Mouse (Mus musculus) limb, embryonic 12.5 days (tissue): ENCODE results near the gene Plce1. TPM values are rescaled to one million over a fixed set of nuclear protein-coding genes. Genes with fewer than 3 reads are reported as not detected.

Source experiments
- ATAC-seq: fragments of 200-750 bp; cut with Nextera tagmentation; 2 replicates; pipeline ENCODE4 v1.8.0; 2017; ENCODE audit warnings: low read depth, moderate TSS enrichment; ENCODE audit not compliant: insufficient number of reproducible peaks, insufficient read depth, low FRiP score, low TSS enrichment
- H3K27ac ChIP-seq: fragments of 300-500 bp; sonication (generic); 2 replicates; pipeline ENCODE4 v1.5.1; 2016; ENCODE audit warnings: mild to moderate bottlenecking, moderate library complexity
- H3K27me3 ChIP-seq: fragments of 300-500 bp; sonication (generic); 2 replicates; pipeline ENCODE4 v1.6.1; 2016; ENCODE audit warnings: mild to moderate bottlenecking, moderate library complexity
- H3K36me3 ChIP-seq: fragments of 300-500 bp; sonication (generic); 2 replicates; pipeline ENCODE4 v1.6.1; 2016; ENCODE audit warnings: mild to moderate bottlenecking, moderate library complexity
- H3K4me1 ChIP-seq: fragments of 300-500 bp; sonication (generic); replicated peaks from 2 replicates; pipeline ENCODE4 v1.6.1; 2016
- H3K4me2 ChIP-seq: fragments of 300-500 bp; sonication (generic); 2 replicates; pipeline ENCODE4 v1.6.1; 2016; ENCODE audit warnings: mild to moderate bottlenecking, moderate library complexity
- H3K4me3 ChIP-seq: fragments of 300-500 bp; sonication (generic); replicated peaks from 2 replicates; pipeline ENCODE4 v1.5.1; 2016; ENCODE audit warnings: mild to moderate bottlenecking
- H3K9ac ChIP-seq: fragments of 300-500 bp; sonication (generic); replicated peaks from 2 replicates; pipeline ENCODE4 v1.6.1; 2016; ENCODE audit warnings: mild to moderate bottlenecking, moderate library complexity
- H3K9me3 ChIP-seq: fragments of 300-500 bp; sonication (generic); 2 replicates; pipeline ENCODE4 v1.6.1; 2016; ENCODE audit warnings: mild to moderate bottlenecking, moderate library complexity
- WGBS: fragments of 180-500 bp; shearing (Covaris S2); methylation state at CpG from one replicate; pipeline ENCODE4 v1.1.7; 2016; 5-methylcytosine and 5-hydroxymethylcytosine counted together
- polyA plus RNA-seq: library from polyadenylated mRNA; unstranded; fragments of >200 nt; fragmentation: Nextera tagmentation; extraction: Ambion mirVana; gene quantifications from 2 replicates; pipeline ENCODE4 v1.2.1, GENCODE M21; 2016

The Plce1 gene
- polyA plus RNA-seq, 1 experiment from 2014 or later, result 7.1 TPM

DNA sequence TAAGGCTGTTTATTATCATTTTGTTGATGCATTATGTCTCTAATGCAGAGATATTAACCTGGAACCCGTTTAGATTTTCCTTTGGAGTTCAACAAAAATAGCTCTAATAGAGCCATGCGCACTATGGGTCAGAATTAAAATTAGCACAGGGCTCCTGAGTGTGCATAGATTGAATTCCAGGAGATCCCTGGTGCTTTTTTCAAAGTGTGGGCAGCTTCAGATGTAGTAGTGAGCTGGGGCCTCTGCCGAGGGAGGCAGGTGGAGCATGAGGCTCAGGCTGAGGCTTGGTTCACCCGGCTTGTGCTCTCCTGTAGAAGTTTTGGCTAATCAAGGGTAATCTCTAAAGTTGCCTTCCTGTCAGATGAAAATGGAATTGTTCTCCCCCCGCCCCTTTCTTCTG is 17.3 kb downstream of the Plce1 start:
- H3K4me3 ChIP-seq, result no peak overlapping the region
- H3K9ac ChIP-seq, result no peak overlapping the region
- H3K36me3 ChIP-seq, result 0 out of 2 replicates have a peak, but pooled peaks cover 2% of the 10 kb centered on the region
- ATAC-seq, result no peak
- H3K4me2 ChIP-seq, result no peak overlapping the region
- H3K9me3 ChIP-seq, result peaks cover 5% of the 10 kb centered on the region; the same call in 1 of the 2 replicates
- H3K27me3 ChIP-seq, result no peaks in the 10 kb centered on the region
- H3K27ac ChIP-seq, result no peak overlapping the region
- 74% methylated on average over 5 of the region's 5 CpGs for WGBS
- H3K4me1 ChIP-seq, result 0 out of 2 replicates have a peak, but pooled peaks cover 4% of the 10 kb centered on the region

DNA sequence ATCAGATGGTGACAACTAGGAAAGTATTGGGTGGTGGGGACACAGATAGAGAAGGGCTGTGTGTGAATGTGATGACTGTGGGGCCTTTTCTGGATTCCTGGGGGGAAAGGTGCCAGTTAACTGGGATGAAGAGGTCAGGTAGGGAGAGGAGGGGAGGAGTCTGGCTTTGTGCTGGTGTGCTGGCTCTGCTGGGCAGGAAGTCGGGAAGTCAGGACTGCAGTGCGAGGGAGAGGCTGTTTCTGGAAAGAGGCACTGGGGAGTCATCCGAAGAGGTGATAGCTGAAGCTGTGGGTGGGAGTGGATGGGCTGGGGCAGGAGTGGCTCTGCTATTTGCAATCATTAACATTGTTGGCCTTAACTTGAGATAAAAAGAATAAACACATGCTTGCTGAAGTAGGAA is 23.7 kb downstream of the Plce1 start:
- Histone ChIP-seq H3K9me3 (peaks cover 5% of the 10 kb centered on the region; the same call in 1 of the 2 replicates), H3K36me3 (no peaks in the 10 kb centered on the region), H3K4me2 (no peak overlapping the region), H3K4me1 (peaks cover 14% of the 10 kb centered on the region), H3K27ac (no peak overlapping the region), H3K27me3 (no peaks in the 10 kb centered on the region), H3K9ac (no peak overlapping the region), H3K4me3 (no peak overlapping the region)
- no peak for ATAC-seq
- 14% methylated on average over 3 of the region's 3 CpGs for WGBS

DNA sequence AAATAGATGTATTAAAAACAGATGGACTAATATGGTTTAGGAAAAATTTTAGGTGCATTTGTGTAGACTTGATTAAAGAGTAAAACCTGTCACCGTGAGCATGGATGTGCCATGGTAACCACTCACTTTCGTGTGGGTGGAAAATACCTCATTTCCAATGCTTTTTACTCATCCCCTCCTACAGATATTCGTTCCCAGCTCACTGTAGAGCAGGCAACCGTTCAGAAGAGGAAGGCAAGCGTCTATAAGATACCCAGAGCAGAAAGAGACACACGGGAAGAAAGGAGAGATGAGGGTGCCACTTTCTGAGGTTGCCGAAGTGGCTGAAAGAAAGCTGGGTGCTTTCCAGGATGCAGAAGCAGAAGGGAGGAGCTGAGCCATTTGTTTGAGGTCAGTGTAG is 25.2 kb downstream of the Plce1 start:
- Histone ChIP-seq H3K9me3 (no peaks in the 10 kb centered on the region), H3K27ac (peak overlapping the region; percentile 86), H3K4me3 (no peak overlapping the region), H3K4me1 (peaks cover 14% of the 10 kb centered on the region), H3K27me3 (no peaks in the 10 kb centered on the region), H3K9ac (no peak overlapping the region), H3K36me3 (no peaks in the 10 kb centered on the region), H3K4me2 (no peak overlapping the region)
- WGBS, result 88% methylated on average over 7 of the region's 7 CpGs
- ATAC-seq, result no peak

DNA sequence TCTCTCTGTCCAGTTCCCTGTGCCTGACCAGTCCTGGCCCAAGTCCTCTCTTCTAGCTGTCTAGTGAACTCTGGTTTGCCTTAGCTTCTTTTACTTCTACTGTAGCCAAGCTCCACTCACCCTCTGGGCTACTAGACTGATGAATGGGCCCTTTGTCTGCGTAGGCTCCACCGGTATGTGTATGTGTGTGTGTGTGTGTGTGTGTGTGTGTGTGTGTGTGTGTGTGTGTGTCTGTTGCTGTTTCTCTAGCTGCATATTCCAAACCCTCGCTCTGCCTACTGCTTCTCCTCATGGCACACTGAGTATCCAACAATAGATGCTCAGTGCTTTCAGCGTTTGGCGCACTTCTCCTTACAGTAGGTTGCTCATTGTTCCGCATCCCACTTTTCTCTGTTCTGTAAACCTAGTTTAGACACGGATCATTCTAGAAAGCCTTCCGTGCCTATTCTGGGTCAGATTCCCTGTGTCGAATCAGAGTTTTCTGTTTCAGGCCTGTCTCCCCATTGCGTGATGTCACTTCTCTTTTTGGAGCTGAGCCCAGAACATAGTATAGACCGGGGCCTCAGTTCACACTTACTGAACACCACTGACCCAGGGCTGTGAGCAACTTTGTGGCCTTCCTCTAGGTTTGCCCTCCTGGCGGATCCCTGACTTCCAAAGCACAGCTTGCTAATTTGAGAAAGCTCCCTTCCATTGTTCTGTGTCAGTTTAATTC is 26.5 kb downstream of the Plce1 start:
- no peaks in the 10 kb centered on the region for H3K36me3 ChIP-seq
- no peak overlapping the region for H3K4me3 ChIP-seq
- no peak overlapping the region for H3K4me2 ChIP-seq
- no peaks in the 10 kb centered on the region for H3K9me3 ChIP-seq
- H3K9ac ChIP-seq, result no peak overlapping the region
- peak overlapping the region; percentile 86 for H3K27ac ChIP-seq
- peak; percentile 84 for ATAC-seq
- no peaks in the 10 kb centered on the region for H3K27me3 ChIP-seq
- H3K4me1 ChIP-seq, result peaks cover 14% of the 10 kb centered on the region
- WGBS, result 82% methylated on average over 11 of the region's 12 CpGs

DNA sequence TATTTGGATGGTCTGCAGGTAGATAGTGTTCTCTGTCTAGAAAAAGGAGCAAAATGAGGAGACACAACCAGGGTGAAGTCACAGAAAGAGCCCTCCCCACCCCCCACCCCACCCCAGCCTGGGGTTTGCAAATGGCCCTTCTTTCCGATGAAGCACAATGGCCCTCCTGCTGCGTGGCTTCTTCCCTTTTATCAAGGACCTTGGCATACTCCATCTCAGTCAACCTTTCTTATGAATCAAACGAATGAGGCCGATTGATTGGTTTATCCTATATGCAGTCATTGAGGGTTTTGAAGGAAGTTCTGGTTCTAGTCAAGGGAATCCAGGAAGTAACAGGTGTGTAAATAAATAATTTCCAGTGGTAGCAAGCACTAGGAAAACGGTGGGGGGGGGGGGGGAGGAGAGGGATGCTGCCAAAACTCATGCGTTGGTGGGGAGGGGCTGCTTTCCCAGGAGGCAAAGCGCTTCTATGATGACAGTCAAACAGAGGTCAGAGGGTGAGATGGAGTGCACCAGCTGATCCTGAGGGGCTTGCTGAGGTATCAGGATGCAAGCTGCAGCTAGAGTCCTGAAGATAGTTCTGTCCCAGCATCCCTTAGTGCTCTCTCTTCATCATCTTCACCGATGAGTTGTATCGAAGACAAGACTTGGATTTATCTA is 27.2 kb downstream of the Plce1 start:
- H3K4me3 ChIP-seq, result no peak overlapping the region
- peaks cover 14% of the 10 kb centered on the region for H3K4me1 ChIP-seq
- H3K9me3 ChIP-seq, result no peaks in the 10 kb centered on the region
- WGBS, result 73% methylated on average over 9 of the region's 9 CpGs
- ATAC-seq, result no peak
- H3K36me3 ChIP-seq, result no peaks in the 10 kb centered on the region
- no peaks in the 10 kb centered on the region for H3K27me3 ChIP-seq
- H3K4me2 ChIP-seq, result no peak overlapping the region
- H3K9ac ChIP-seq, result no peak overlapping the region
- H3K27ac ChIP-seq, result peak overlapping the region; percentile 86

DNA sequence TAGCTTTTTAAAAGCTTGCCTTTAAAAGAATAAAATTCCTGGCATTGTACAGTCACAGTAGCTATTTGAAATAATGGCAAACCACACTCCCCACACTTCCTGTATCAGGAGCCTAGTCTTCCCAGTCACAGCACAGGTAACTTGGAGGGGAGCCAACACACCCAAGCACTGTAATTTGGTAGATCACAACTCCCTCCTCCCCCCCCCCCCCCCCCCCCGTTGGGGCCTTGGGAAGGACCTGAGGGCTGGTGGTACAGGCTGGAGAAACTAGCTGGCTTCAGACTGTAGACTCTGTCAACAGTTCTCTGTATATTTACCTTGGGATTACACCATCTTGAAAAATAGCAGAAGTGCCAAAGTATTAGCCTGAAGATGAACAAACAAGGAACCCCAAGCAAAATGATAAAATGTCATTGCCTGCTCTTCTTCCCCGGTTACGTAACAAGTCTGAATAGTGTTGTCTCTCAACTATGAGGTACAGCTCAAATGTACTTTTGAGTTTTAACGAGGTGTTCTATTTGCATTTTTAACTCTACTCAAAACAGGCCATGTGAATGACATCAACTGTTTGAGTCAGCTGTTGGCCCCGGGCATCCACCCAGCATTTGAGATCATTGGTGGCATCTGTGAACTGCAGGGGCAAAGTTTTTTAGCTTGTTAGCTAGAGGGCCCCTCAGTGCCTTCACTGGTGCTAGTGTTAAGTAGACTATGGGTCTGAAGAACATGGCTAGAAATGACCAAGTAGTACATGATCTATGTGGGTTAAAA is 33.7 kb downstream of the Plce1 start:
- Histone ChIP-seq H3K9me3 (no peaks in the 10 kb centered on the region), H3K36me3 (no peaks in the 10 kb centered on the region), H3K27me3 (no peaks in the 10 kb centered on the region), H3K27ac (no peak overlapping the region), H3K4me3 (no peak overlapping the region), H3K4me2 (no peak overlapping the region), H3K9ac (no peak overlapping the region), H3K4me1 (no peaks in the 10 kb centered on the region)
- 83% methylated on average over 5 of the region's 5 CpGs for WGBS
- no peak for ATAC-seq

DNA sequence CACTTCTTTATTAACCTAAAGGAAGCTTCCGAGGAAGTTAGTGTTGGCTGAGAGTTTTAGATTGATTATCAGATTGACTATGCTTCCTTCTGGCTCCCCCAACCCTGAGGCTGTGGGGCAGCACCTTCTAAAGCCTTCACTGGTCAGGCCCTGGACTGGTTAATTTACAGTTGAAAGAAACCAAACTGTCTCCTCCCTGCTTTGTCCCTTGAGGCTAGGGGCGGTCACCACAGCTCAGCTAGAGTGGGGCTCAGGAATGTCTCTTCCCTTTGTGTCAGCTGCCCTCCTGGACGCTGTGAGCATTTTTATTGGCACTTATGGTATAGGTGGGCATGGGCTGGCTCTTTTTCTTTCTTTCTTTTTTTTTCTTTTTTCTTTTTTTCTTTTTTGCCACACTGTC is 45.9 kb downstream of the Plce1 start:
- Histone ChIP-seq H3K9ac (no peak overlapping the region), H3K27ac (no peak overlapping the region), H3K36me3 (peaks cover 16% of the 10 kb centered on the region), H3K4me3 (no peak overlapping the region), H3K4me1 (peaks cover 13% of the 10 kb centered on the region), H3K4me2 (no peak overlapping the region), H3K27me3 (no peaks in the 10 kb centered on the region), H3K9me3 (peaks cover 15% of the 10 kb centered on the region)
- ATAC-seq, result no peak
- WGBS, result 22% methylated on average over 3 of the region's 3 CpGs

DNA sequence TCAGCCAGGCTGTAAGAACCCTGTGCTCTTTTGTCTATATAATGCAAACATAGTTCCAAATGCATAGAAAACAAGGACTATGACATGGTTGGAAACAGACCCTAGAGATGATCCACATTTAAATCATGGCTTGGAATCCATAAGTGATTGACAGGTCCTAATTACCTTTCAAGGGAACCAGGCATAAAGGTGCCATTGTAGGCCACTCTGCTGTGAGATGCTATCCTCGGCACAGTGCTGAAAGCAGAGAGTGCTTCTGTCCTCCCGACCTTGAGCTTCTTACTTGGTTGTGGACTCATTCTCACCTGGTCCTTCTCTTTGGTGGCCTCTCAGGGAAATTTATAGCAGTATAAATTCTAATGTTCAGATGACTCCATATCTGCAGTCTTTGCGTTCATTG is 46.6 kb downstream of the Plce1 start:
- Histone ChIP-seq H3K9me3 (peaks cover 10% of the 10 kb centered on the region), H3K4me1 (peaks cover 13% of the 10 kb centered on the region), H3K36me3 (peaks cover 16% of the 10 kb centered on the region), H3K4me3 (no peak overlapping the region), H3K9ac (no peak overlapping the region), H3K4me2 (no peak overlapping the region), H3K27me3 (no peaks in the 10 kb centered on the region), H3K27ac (no peak overlapping the region; the same call in 1 of the 2 replicates)
- no peak for ATAC-seq
- WGBS, result 65% methylated on average over 3 of the region's 3 CpGs

DNA sequence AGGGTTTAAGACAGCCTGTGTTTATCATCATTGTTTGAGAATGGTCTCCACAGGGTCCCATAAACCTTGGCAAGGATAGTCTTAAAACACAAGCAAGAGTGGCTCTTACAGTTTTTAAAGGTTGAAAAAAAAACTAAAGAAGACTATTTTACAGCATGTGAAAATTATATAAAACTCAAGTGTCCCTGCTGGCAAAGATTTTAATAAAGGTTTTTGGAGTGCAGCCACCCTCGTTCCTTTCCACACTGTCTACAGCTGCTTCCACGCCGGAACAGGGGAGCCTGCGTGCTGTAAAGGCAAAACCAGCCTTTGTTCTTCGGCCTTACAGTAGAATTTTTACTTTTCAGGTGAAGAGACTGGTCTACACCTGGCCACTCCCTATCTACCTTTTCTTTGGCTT is 52.3 kb downstream of the Plce1 start:
- WGBS, result 66% methylated on average over 5 of the region's 5 CpGs

DNA sequence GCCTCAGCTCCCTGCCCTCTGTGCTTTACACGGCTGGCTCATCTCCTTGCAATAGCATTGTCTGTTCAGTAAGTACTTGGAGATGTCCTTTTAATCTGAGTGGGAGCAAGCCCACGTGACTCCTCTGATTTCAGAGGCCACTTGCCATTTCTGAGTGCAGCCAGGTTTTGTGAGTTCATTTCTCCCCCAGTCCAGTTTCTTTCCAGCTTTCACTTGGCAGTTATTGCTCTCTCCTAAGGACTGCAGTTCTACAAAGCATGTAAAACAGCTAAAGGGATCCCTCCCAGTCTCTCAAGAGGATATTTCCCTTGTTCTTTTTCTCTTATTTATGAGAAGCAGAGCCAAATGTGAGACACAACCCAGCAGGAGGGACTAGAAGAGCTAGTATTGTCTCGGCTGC is 58.4 kb downstream of the Plce1 start:
- Histone ChIP-seq H3K27ac (peak overlapping the region; percentile 77), H3K9me3 (no peaks in the 10 kb centered on the region), H3K4me2 (no peak overlapping the region), H3K4me1 (peaks cover 54% of the 10 kb centered on the region), H3K36me3 (no peaks in the 10 kb centered on the region), H3K27me3 (no peaks in the 10 kb centered on the region), H3K4me3 (no peak overlapping the region), H3K9ac (no peak overlapping the region)
- ATAC-seq, result no peak
- WGBS, result 59% methylated on average over 3 of the region's 3 CpGs

More for the DNA sequence above, 52.3 kb downstream of the Plce1 start:
- H3K36me3 ChIP-seq, result no peaks in the 10 kb centered on the region
- peaks cover 34% of the 10 kb centered on the region for H3K4me1 ChIP-seq
- no peak overlapping the region for H3K9ac ChIP-seq
- H3K4me2 ChIP-seq, result no peak overlapping the region
- H3K27ac ChIP-seq, result no peak overlapping the region
- H3K27me3 ChIP-seq, result no peaks in the 10 kb centered on the region
- no peaks in the 10 kb centered on the region for H3K9me3 ChIP-seq
- ATAC-seq, result no peak
- H3K4me3 ChIP-seq, result no peak overlapping the region

DNA sequence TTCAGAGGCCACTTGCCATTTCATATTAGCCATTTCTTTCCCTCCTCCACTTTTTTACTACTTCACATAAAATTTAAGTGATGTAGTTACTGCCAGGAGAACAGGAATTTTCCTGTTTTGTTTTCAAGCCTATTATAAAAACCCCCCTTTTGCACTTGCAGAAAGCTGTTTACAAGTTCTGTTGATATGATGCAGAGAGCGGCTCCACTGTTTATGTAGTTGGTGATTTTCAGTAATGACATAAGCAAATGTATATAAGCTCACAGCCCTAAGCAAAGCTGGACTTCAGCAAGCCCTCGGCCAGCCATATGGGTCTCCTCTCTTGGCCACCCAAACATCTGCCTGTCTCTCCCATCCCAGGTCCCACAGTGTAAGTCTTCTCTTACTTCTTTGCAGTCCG is 59.6 kb downstream of the Plce1 start:
- H3K9me3 ChIP-seq, result no peaks in the 10 kb centered on the region
- WGBS, result 22% methylated on average over 3 of the region's 3 CpGs
- H3K9ac ChIP-seq, result no peak overlapping the region
- no peaks in the 10 kb centered on the region for H3K36me3 ChIP-seq
- H3K4me1 ChIP-seq, result peaks cover 49% of the 10 kb centered on the region
- no peaks in the 10 kb centered on the region for H3K27me3 ChIP-seq
- ATAC-seq, result peak; percentile 63
- peak overlapping the region; percentile 77 for H3K27ac ChIP-seq
- peak overlapping the region; percentile 45 for H3K4me2 ChIP-seq
- H3K4me3 ChIP-seq, result no peak overlapping the region
